Mouse (Mus musculus) midbrain, embryonic 16.5 days (tissue): ENCODE results near the gene Ggt7. TPM values are rescaled to one million over a fixed set of nuclear protein-coding genes. Genes with fewer than 3 reads are reported as not detected.

Experiments used
- ATAC-seq: fragments of 200-750 bp; cut with Nextera tagmentation; 2 replicates; pipeline ENCODE4 v1.8.0; 2017; ENCODE audit warnings: moderate TSS enrichment
- H3K27ac ChIP-seq: fragments of 300-500 bp; sonication (generic); 2 replicates; pipeline ENCODE4 v1.5.1; 2014; ENCODE audit warnings: mild to moderate bottlenecking, low read length, mixed read lengths
- H3K27me3 ChIP-seq: fragments of 300-500 bp; sonication (generic); 2 replicates; pipeline ENCODE4 v1.6.1; 2014; ENCODE audit warnings: low read depth, low read length, mixed read lengths; ENCODE audit not compliant: control insufficient read depth, insufficient read depth
- H3K36me3 ChIP-seq: fragments of 300-500 bp; sonication (generic); 2 replicates; pipeline ENCODE4 v1.6.1; 2014; ENCODE audit warnings: mild to moderate bottlenecking, low read length, moderate library complexity, mixed read lengths; ENCODE audit not compliant: control insufficient read depth, insufficient read depth
- H3K4me1 ChIP-seq: fragments of 300-500 bp; sonication (generic); 2 replicates; pipeline ENCODE4 v1.6.1; 2014; ENCODE audit warnings: mild to moderate bottlenecking, low read length, mixed read lengths; ENCODE audit not compliant: control insufficient read depth, insufficient read depth
- H3K4me2 ChIP-seq: fragments of 300-500 bp; sonication (generic); 2 replicates; pipeline ENCODE4 v1.6.1; 2014; ENCODE audit warnings: mild to moderate bottlenecking, low read length, mixed read lengths
- H3K4me3 ChIP-seq: fragments of 300-500 bp; sonication (generic); 2 replicates; pipeline ENCODE4 v1.5.1; 2014; ENCODE audit warnings: low read depth, mild to moderate bottlenecking, low read length, moderate library complexity, mixed read lengths
- H3K9ac ChIP-seq: fragments of 300-500 bp; sonication (generic); 2 replicates; pipeline ENCODE4 v1.6.1; 2014; ENCODE audit warnings: low read depth, low read length, mixed read lengths
- H3K9me3 ChIP-seq: fragments of 300-500 bp; sonication (generic); replicated peaks from 2 replicates; pipeline ENCODE4 v1.6.1; 2014; ENCODE audit warnings: mild to moderate bottlenecking, low read length, mixed read lengths; ENCODE audit not compliant: control insufficient read depth, poor library complexity, severe bottlenecking
- WGBS: fragments of 180-500 bp; shearing (Covaris S2); extraction: QIAGEN DNeasy Blood & Tissue Kit; methylation state at CpG from one replicate; pipeline ENCODE4 v1.1.7; 2014; 5-methylcytosine and 5-hydroxymethylcytosine counted together
- polyA plus RNA-seq: library from polyadenylated mRNA; unstranded; fragments of >200 nt; fragmentation: Nextera tagmentation; extraction: Ambion mirVana; gene quantifications from 2 replicates; pipeline ENCODE4 v1.2.1, GENCODE M21; 2015

The Ggt7 gene
- polyA plus RNA-seq, 1 experiment from 2014 or later: 83.3 TPM

- H3K9me3 ChIP-seq: no peaks in the 10 kb centered on the region
- WGBS: 24% methylated on average over 18 of the region's 18 CpGs
- no peak for ATAC-seq
- H3K4me3 ChIP-seq: peak overlapping the region; percentile 53
- peak overlapping the region; percentile 56 for H3K4me2 ChIP-seq
- peak overlapping the region; percentile 57 for H3K9ac ChIP-seq
- no peaks in the 10 kb centered on the region for H3K36me3 ChIP-seq
- no peak overlapping the region; the same call in 1 of the 2 replicates for H3K27ac ChIP-seq
- peaks cover 13% of the 10 kb centered on the region for H3K4me1 ChIP-seq
- H3K27me3 ChIP-seq: no peaks in the 10 kb centered on the region
Observed at GRCm38 (mm10) chr2:155518531-155519270, 664 bp upstream of the Ggt7 start.

GRCm38 (mm10) chr2:155515941-155516340, 2.1 kb downstream of the Ggt7 start:
- Histone ChIP-seq H3K4me2 (no peak overlapping the region), H3K27ac (no peak overlapping the region), H3K9me3 (no peaks in the 10 kb centered on the region), H3K36me3 (no peaks in the 10 kb centered on the region), H3K9ac (no peak overlapping the region), H3K4me1 (peaks cover 30% of the 10 kb centered on the region), H3K4me3 (no peak overlapping the region), H3K27me3 (no peaks in the 10 kb centered on the region)
- ATAC-seq: no peak
- WGBS: 7% methylated on average over 1 of the region's 1 CpGs

GRCm38 (mm10) chr2:155514666-155515065, 3.4 kb downstream of the Ggt7 start:
- Histone ChIP-seq H3K27ac (peak overlapping the region; percentile 83), H3K9ac (peak overlapping the region; percentile 97), H3K4me3 (peak overlapping the region; percentile 73), H3K36me3 (no peaks in the 10 kb centered on the region), H3K9me3 (no peaks in the 10 kb centered on the region), H3K27me3 (no peaks in the 10 kb centered on the region), H3K4me2 (peak overlapping the region; percentile 63), H3K4me1 (peaks cover 30% of the 10 kb centered on the region)
- WGBS: 2% methylated on average over 23 of the region's 23 CpGs
- ATAC-seq: peak; percentile 25

- ATAC-seq: no peak
- Histone ChIP-seq H3K9me3 (no peaks in the 10 kb centered on the region), H3K27ac (0 out of 2 replicates have a peak overlapping the region, but pooled peaks have one; percentile 2)
Observed at GRCm38 (mm10) chr2:155513543-155513942, 4.5 kb downstream of the Ggt7 start.

GRCm38 (mm10) chr2:155512479-155512878, 5.6 kb downstream of the Ggt7 start:
- 62% methylated on average over 4 of the region's 4 CpGs for WGBS

More at GRCm38 (mm10) chr2:155513543-155513942, 4.5 kb downstream of the Ggt7 start:
- peak overlapping the region; percentile 63 for H3K4me2 ChIP-seq
- WGBS: 69% methylated on average over 5 of the region's 5 CpGs
- H3K4me1 ChIP-seq: peaks cover 26% of the 10 kb centered on the region
- H3K4me3 ChIP-seq: peak overlapping the region; percentile 73
- H3K36me3 ChIP-seq: no peaks in the 10 kb centered on the region
- peak overlapping the region; percentile 97 for H3K9ac ChIP-seq
- no peaks in the 10 kb centered on the region for H3K27me3 ChIP-seq

GRCm38 (mm10) chr2:155507721-155508470, 10.1 kb downstream of the Ggt7 start:
- Histone ChIP-seq H3K9ac (no peak overlapping the region), H3K27ac (no peak overlapping the region), H3K36me3 (no peaks in the 10 kb centered on the region; the same call in 1 of the 2 replicates), H3K27me3 (no peaks in the 10 kb centered on the region), H3K4me2 (no peak overlapping the region), H3K4me3 (no peak overlapping the region), H3K9me3 (no peaks in the 10 kb centered on the region), H3K4me1 (peaks cover 10% of the 10 kb centered on the region)
- no peak for ATAC-seq
- WGBS: 78% methylated on average over 10 of the region's 10 CpGs

More at GRCm38 (mm10) chr2:155512479-155512878, 5.6 kb downstream of the Ggt7 start:
- Histone ChIP-seq H3K9me3 (no peaks in the 10 kb centered on the region), H3K4me2 (peak overlapping the region; percentile 63), H3K9ac (no peak overlapping the region), H3K27ac (no peak overlapping the region), H3K36me3 (no peaks in the 10 kb centered on the region), H3K4me1 (peaks cover 26% of the 10 kb centered on the region), H3K4me3 (no peak overlapping the region), H3K27me3 (no peaks in the 10 kb centered on the region)
- no peak for ATAC-seq

GRCm38 (mm10) chr2:155505811-155506210, 12.2 kb downstream of the Ggt7 start:
- no peak for ATAC-seq
- H3K36me3 ChIP-seq: peaks cover 7% of the 10 kb centered on the region
- WGBS: 94% methylated on average over 9 of the region's 9 CpGs

GRCm38 (mm10) chr2:155504440-155505355, 13.3 kb downstream of the Ggt7 start:
- Histone ChIP-seq H3K9ac (no peak overlapping the region), H3K4me1 (no peaks in the 10 kb centered on the region; the same call in 1 of the 2 replicates), H3K4me3 (no peak overlapping the region), H3K9me3 (no peaks in the 10 kb centered on the region), H3K27ac (no peak overlapping the region), H3K27me3 (no peaks in the 10 kb centered on the region), H3K4me2 (no peak overlapping the region), H3K36me3 (peaks cover 11% of the 10 kb centered on the region)
- ATAC-seq: no peak
- 45% methylated on average over 13 of the region's 13 CpGs for WGBS

More at GRCm38 (mm10) chr2:155505811-155506210, 12.2 kb downstream of the Ggt7 start:
- Histone ChIP-seq H3K9me3 (no peaks in the 10 kb centered on the region), H3K4me3 (no peak overlapping the region), H3K9ac (no peak overlapping the region), H3K27ac (no peak overlapping the region), H3K4me1 (no peaks in the 10 kb centered on the region; the same call in 1 of the 2 replicates), H3K27me3 (no peaks in the 10 kb centered on the region), H3K4me2 (no peak overlapping the region)
